Comparison of ENCODE assay signal across 24 mouse cellular contexts in genomic region chr17:68089830-68090229, GRCm38 (mm10).
DNase-seq lines count a peak whose midpoint lies in the region; ATAC-seq lines count a peak whose summit lies in the region.
"Had no signal": no experiment of that assay in that cellular context is flagged by ENCODE, and none has a peak within 500 bp of the region (broad histone marks: within the 10 kb centered on the region; RNA-seq: fewer than 3 reads in every experiment).

No protein-coding gene starts in this region.

- ATAC-seq in embryonic facial prominence, embryonic 15.5 days (ENCODE audit: insufficient number of reproducible peaks, low FRiP score, low TSS enrichment, low read depth), result no peak
- 0 out of 2 replicates have a peak, but pooled peaks have one; percentile 10 for ATAC-seq in megakaryocyte progenitor cell, adult 5-6 weeks (replicated peaks; ENCODE audit: poor library complexity)
- no peak for ATAC-seq in kidney, embryonic 16.5 days (ENCODE audit: low FRiP score, low TSS enrichment)
- ATAC-seq: activated CD4-positive, CD25-positive, alpha-beta regulatory T cell, adult 4 months; forebrain, embryonic 16.5 days; hindbrain, embryonic 16.5 days; liver, embryonic 12.5 days; liver, postnatal 0 days; midbrain, embryonic 13.5 days had no signal

- H3K4me3 ChIP-seq in embryonic facial prominence, embryonic 15.5 days (replicated peaks), result no peak overlapping the region
- no peak overlapping the region for H3K4me3 ChIP-seq in kidney, embryonic 16.5 days (ENCODE audit: low read length)
- H3K4me3 ChIP-seq: forebrain, embryonic 10.5 days; heart, embryonic 10.5 days; heart, embryonic 15.5 days; liver, embryonic 12.5 days; midbrain, embryonic 13.5 days had no signal

- peak overlapping the region; percentile 69 for H3K27ac ChIP-seq in embryonic facial prominence, embryonic 15.5 days (replicated peaks)
- no peak overlapping the region for H3K27ac ChIP-seq in kidney, embryonic 16.5 days (ENCODE audit: low read length)
- H3K27ac ChIP-seq: forebrain, embryonic 10.5 days; heart, embryonic 10.5 days; heart, embryonic 15.5 days; liver, embryonic 12.5 days; midbrain, embryonic 13.5 days had no signal

- H3K27me3 ChIP-seq in embryonic facial prominence, embryonic 15.5 days, result no peaks in the 10 kb centered on the region
- no peaks in the 10 kb centered on the region for H3K27me3 ChIP-seq in kidney, embryonic 16.5 days (ENCODE audit: insufficient read depth, low read length)
- H3K27me3 ChIP-seq: heart, embryonic 15.5 days; liver, embryonic 12.5 days; midbrain, embryonic 13.5 days had no signal

- 39% methylated on average over 1 of the region's 1 CpGs for WGBS in embryonic facial prominence, embryonic 15.5 days
- 91% methylated on average over 1 of the region's 1 CpGs for WGBS in kidney, embryonic 16.5 days

- H3K9me3 ChIP-seq in embryonic facial prominence, embryonic 15.5 days (replicated peaks), result no peaks in the 10 kb centered on the region
- no peaks in the 10 kb centered on the region for H3K9me3 ChIP-seq in kidney, embryonic 16.5 days (ENCODE audit: low read length)
- H3K9me3 ChIP-seq: forebrain, embryonic 10.5 days; heart, embryonic 10.5 days; heart, embryonic 15.5 days; liver, embryonic 12.5 days; midbrain, embryonic 13.5 days had no signal

- no peak overlapping the region for H3K9ac ChIP-seq in embryonic facial prominence, embryonic 15.5 days
- no peak overlapping the region for H3K9ac ChIP-seq in kidney, embryonic 16.5 days (replicated peaks; ENCODE audit: low read length)
- H3K9ac ChIP-seq: heart, embryonic 15.5 days; liver, embryonic 12.5 days; liver, postnatal 0 days; midbrain, embryonic 13.5 days had no signal

- peaks cover 20% of the 10 kb centered on the region; the same call in 1 of the 2 replicates for H3K4me1 ChIP-seq in embryonic facial prominence, embryonic 15.5 days
- H3K4me1 ChIP-seq in kidney, embryonic 16.5 days (ENCODE audit: insufficient read depth, low read length), result no peaks in the 10 kb centered on the region
- H3K4me1 ChIP-seq: forebrain, embryonic 10.5 days; heart, embryonic 10.5 days; heart, embryonic 15.5 days; liver, embryonic 12.5 days; midbrain, embryonic 13.5 days had no signal

- H3K4me2 ChIP-seq in embryonic facial prominence, embryonic 15.5 days (replicated peaks), result no peak overlapping the region
- no peak overlapping the region for H3K4me2 ChIP-seq in kidney, embryonic 16.5 days (replicated peaks; ENCODE audit: low read depth, low read length)
- H3K4me2 ChIP-seq: heart, embryonic 15.5 days; liver, embryonic 12.5 days; midbrain, embryonic 13.5 days had no signal

- H3K36me3 ChIP-seq in embryonic facial prominence, embryonic 15.5 days, result no peaks in the 10 kb centered on the region
- H3K36me3 ChIP-seq in kidney, embryonic 16.5 days (ENCODE audit: insufficient read depth, low read length), result no peaks in the 10 kb centered on the region
- H3K36me3 ChIP-seq: forebrain, embryonic 10.5 days; heart, embryonic 10.5 days; heart, embryonic 15.5 days; liver, embryonic 12.5 days; midbrain, embryonic 13.5 days had no signal

- peak; percentile 24 for DNase-seq in lung, postnatal 10 days
- no peak for DNase-seq in lung, adult 18-20 months
- peak; percentile 90 for DNase-seq in Muller cell, postnatal 12 days (ENCODE audit: inconsistent ontology term)
- no peak for DNase-seq in cerebellum, adult 9-10 months
- no peak for DNase-seq in layer of hippocampus, adult 11-12 months (ENCODE audit: low spot score)
- DNase-seq: adrenal gland, adult 2 months; cerebellum, adult 8-10 months; kidney, adult 18-20 months; kidney, postnatal 10 days; layer of hippocampus, adult 9-11 months; liver, postnatal 0 days; lung, postnatal 4 days; thymus, postnatal 14 days had no signal

Comparison
In these comparisons a context has a peak if more than half of its experiments do, and no peak if none do; other contexts are left out.
1. DNase-seq: peak in lung, postnatal 10 days (single experiment) and Muller cell, postnatal 12 days (single experiment); none in lung, adult 18-20 months (0 of 2), cerebellum, adult 9-10 months (single experiment) and layer of hippocampus, adult 11-12 months (single experiment).